Mouse (Mus musculus) embryonic facial prominence, embryonic 12.5 days (tissue): ENCODE measurements at regions not wholly inside any gene's neighbourhood (a gene's known extent, or its start where the extent isn't known, plus 50 kb on each side); places are given as distances from the start of the nearest gene placed in this dataset.

ENCODE experiments used
- ATAC-seq: fragments of 200-750 bp; cut with Nextera tagmentation; 2 replicates; pipeline ENCODE4 v1.8.0; 2017; ENCODE audit not compliant: insufficient number of reproducible peaks, insufficient read depth, low FRiP score, low TSS enrichment
- H3K27ac ChIP-seq: fragments of 300-500 bp; sonication (generic); 2 replicates; pipeline ENCODE4 v1.5.1; 2016; ENCODE audit warnings: mild to moderate bottlenecking
- H3K27me3 ChIP-seq: fragments of 300-500 bp; sonication (generic); 2 replicates; pipeline ENCODE4 v1.6.1; 2016; ENCODE audit warnings: mild to moderate bottlenecking, moderate library complexity
- H3K36me3 ChIP-seq: fragments of 300-500 bp; sonication (generic); 2 replicates; pipeline ENCODE4 v1.6.1; 2016; ENCODE audit warnings: mild to moderate bottlenecking
- H3K4me1 ChIP-seq: fragments of 300-500 bp; sonication (generic); 2 replicates; pipeline ENCODE4 v1.6.1; 2016
- H3K4me2 ChIP-seq: fragments of 300-500 bp; sonication (generic); replicated peaks from 2 replicates; pipeline ENCODE4 v1.6.1; 2016; ENCODE audit warnings: mild to moderate bottlenecking, moderate library complexity
- H3K4me3 ChIP-seq: fragments of 300-500 bp; sonication (generic); 2 replicates; pipeline ENCODE4 v1.5.1; 2016; ENCODE audit warnings: mild to moderate bottlenecking
- H3K9ac ChIP-seq: fragments of 300-500 bp; sonication (generic); 2 replicates; pipeline ENCODE4 v1.6.1; 2016; ENCODE audit warnings: mild to moderate bottlenecking, moderate library complexity
- H3K9me3 ChIP-seq: fragments of 300-500 bp; sonication (generic); 2 replicates; pipeline ENCODE4 v1.6.1; 2016; ENCODE audit warnings: mild to moderate bottlenecking, moderate library complexity
- WGBS: fragments of 180-500 bp; shearing (Covaris S2); methylation state at CpG from one replicate; pipeline ENCODE4 v1.1.7; 2016; 5-methylcytosine and 5-hydroxymethylcytosine counted together

- 39% methylated on average over 3 of the region's 3 CpGs for WGBS
- Histone ChIP-seq H3K27me3 (no peaks in the 10 kb centered on the region), H3K4me3 (no peak overlapping the region), H3K36me3 (no peaks in the 10 kb centered on the region), H3K4me1 (peaks cover 2% of the 10 kb centered on the region), H3K9me3 (no peaks in the 10 kb centered on the region), H3K4me2 (no peak overlapping the region), H3K27ac (no peak overlapping the region), H3K9ac (no peak overlapping the region)
- 0 out of 2 replicates have a peak, but pooled peaks have one; percentile 35 for ATAC-seq
These were observed 92.0 kb upstream of the Zfp644 start for GRCm38 (mm10) chr5:106789136-106789535.

- H3K27me3 ChIP-seq, result no peaks in the 10 kb centered on the region
- H3K4me2 ChIP-seq, result 0 out of 2 replicates have a peak overlapping the region, but pooled peaks have one; percentile 15
- H3K4me1 ChIP-seq, result peaks cover 9% of the 10 kb centered on the region
- H3K9me3 ChIP-seq, result no peaks in the 10 kb centered on the region
- no peaks in the 10 kb centered on the region for H3K36me3 ChIP-seq
- no peak for ATAC-seq
- H3K27ac ChIP-seq, result no peak overlapping the region
- WGBS, result 74% methylated on average over 2 of the region's 2 CpGs
- no peak overlapping the region for H3K4me3 ChIP-seq
- H3K9ac ChIP-seq, result no peak overlapping the region
These were observed 88.0 kb upstream of the Zfp644 start for GRCm38 (mm10) chr5:106785065-106785464.

GRCm38 (mm10) chr5:106783864-106784609, 87.0 kb upstream of the Zfp644 start:
- ATAC-seq, result peak; percentile 67; the same call in 1 of the 2 replicates

GRCm38 (mm10) chr5:106780749-106781148, 83.7 kb upstream of the Zfp644 start:
- Histone ChIP-seq H3K9ac (no peak overlapping the region), H3K4me1 (peaks cover 13% of the 10 kb centered on the region), H3K36me3 (no peaks in the 10 kb centered on the region), H3K9me3 (no peaks in the 10 kb centered on the region), H3K27ac (no peak overlapping the region), H3K27me3 (no peaks in the 10 kb centered on the region), H3K4me3 (no peak overlapping the region), H3K4me2 (no peak overlapping the region)
- 92% methylated on average over 10 of the region's 10 CpGs for WGBS
- ATAC-seq, result no peak

More at GRCm38 (mm10) chr5:106783864-106784609, 87.0 kb upstream of the Zfp644 start:
- 11% methylated on average over 11 of the region's 11 CpGs for WGBS
- peak overlapping the region; percentile 55 for H3K4me2 ChIP-seq
- no peaks in the 10 kb centered on the region for H3K36me3 ChIP-seq
- H3K27ac ChIP-seq, result peak overlapping the region; percentile 61
- H3K4me3 ChIP-seq, result peak overlapping the region; percentile 22
- H3K4me1 ChIP-seq, result peaks cover 9% of the 10 kb centered on the region
- H3K9me3 ChIP-seq, result no peaks in the 10 kb centered on the region
- H3K27me3 ChIP-seq, result no peaks in the 10 kb centered on the region
- H3K9ac ChIP-seq, result peak overlapping the region; percentile 30; the same call in 1 of the 2 replicates

GRCm38 (mm10) chr5:106778176-106778781, 81.2 kb upstream of the Zfp644 start:
- Histone ChIP-seq H3K27ac (no peak overlapping the region), H3K4me3 (no peak overlapping the region), H3K4me1 (peaks cover 13% of the 10 kb centered on the region), H3K27me3 (no peaks in the 10 kb centered on the region), H3K4me2 (no peak overlapping the region), H3K9me3 (no peaks in the 10 kb centered on the region), H3K36me3 (no peaks in the 10 kb centered on the region), H3K9ac (no peak overlapping the region)
- 22% methylated on average over 8 of the region's 8 CpGs for WGBS
- peak; percentile 64; the same call in 1 of the 2 replicates for ATAC-seq

GRCm38 (mm10) chr5:106775010-106775693, 78.1 kb upstream of the Zfp644 start:
- H3K9me3 ChIP-seq, result no peaks in the 10 kb centered on the region
- peaks cover 19% of the 10 kb centered on the region for H3K4me1 ChIP-seq
- no peak overlapping the region for H3K27ac ChIP-seq
- ATAC-seq, result no peak; the same call in 1 of the 2 replicates
- no peak overlapping the region for H3K4me3 ChIP-seq
- H3K36me3 ChIP-seq, result no peaks in the 10 kb centered on the region
- no peak overlapping the region for H3K4me2 ChIP-seq
- 28% methylated on average over 5 of the region's 5 CpGs for WGBS
- H3K27me3 ChIP-seq, result no peaks in the 10 kb centered on the region
- no peak overlapping the region for H3K9ac ChIP-seq

- 29% methylated on average over 3 of the region's 3 CpGs for WGBS
- H3K4me1 ChIP-seq, result peaks cover 19% of the 10 kb centered on the region
- no peaks in the 10 kb centered on the region for H3K27me3 ChIP-seq
- no peaks in the 10 kb centered on the region for H3K9me3 ChIP-seq
- no peak overlapping the region for H3K9ac ChIP-seq
- no peaks in the 10 kb centered on the region for H3K36me3 ChIP-seq
- H3K4me2 ChIP-seq, result no peak overlapping the region
- ATAC-seq, result no peak
- H3K27ac ChIP-seq, result peak overlapping the region; percentile 83
- no peak overlapping the region for H3K4me3 ChIP-seq
These were observed 76.3 kb upstream of the Zfp644 start for GRCm38 (mm10) chr5:106773201-106773934.

- Histone ChIP-seq H3K9ac (no peak overlapping the region), H3K36me3 (no peaks in the 10 kb centered on the region), H3K27ac (no peak overlapping the region), H3K27me3 (no peaks in the 10 kb centered on the region), H3K4me2 (no peak overlapping the region), H3K4me3 (no peak overlapping the region), H3K4me1 (peaks cover 17% of the 10 kb centered on the region), H3K9me3 (no peaks in the 10 kb centered on the region)
- 97% methylated on average over 1 of the region's 1 CpGs for WGBS
- no peak for ATAC-seq
These were observed 73.9 kb upstream of the Zfp644 start for GRCm38 (mm10) chr5:106771029-106771428.

- ATAC-seq, result no peak
- no peaks in the 10 kb centered on the region for H3K9me3 ChIP-seq
- 80% methylated on average over 3 of the region's 3 CpGs for WGBS
- no peaks in the 10 kb centered on the region for H3K27me3 ChIP-seq
- no peak overlapping the region for H3K4me3 ChIP-seq
- H3K9ac ChIP-seq, result no peak overlapping the region
- no peak overlapping the region for H3K4me2 ChIP-seq
- H3K36me3 ChIP-seq, result no peaks in the 10 kb centered on the region
- no peak overlapping the region for H3K27ac ChIP-seq
- H3K4me1 ChIP-seq, result no peaks in the 10 kb centered on the region
These were observed 68.2 kb upstream of the Zfp644 start for GRCm38 (mm10) chr5:106765335-106765734.

GRCm38 (mm10) chr5:106763283-106763682, 66.2 kb upstream of the Zfp644 start:
- Histone ChIP-seq H3K36me3 (no peaks in the 10 kb centered on the region), H3K4me2 (no peak overlapping the region), H3K27ac (no peak overlapping the region), H3K9me3 (no peaks in the 10 kb centered on the region), H3K27me3 (peaks cover 8% of the 10 kb centered on the region), H3K9ac (no peak overlapping the region), H3K4me3 (no peak overlapping the region), H3K4me1 (no peaks in the 10 kb centered on the region)
- no peak for ATAC-seq
- WGBS, result 45% methylated on average over 3 of the region's 3 CpGs

GRCm38 (mm10) chr5:106758036-106758435, 60.9 kb upstream of the Zfp644 start:
- no peak overlapping the region for H3K9ac ChIP-seq
- ATAC-seq, result no peak
- H3K36me3 ChIP-seq, result no peaks in the 10 kb centered on the region
- H3K4me3 ChIP-seq, result 0 out of 2 replicates have a peak overlapping the region, but pooled peaks have one; percentile 24
- peaks cover 12% of the 10 kb centered on the region; the same call in 1 of the 2 replicates for H3K4me1 ChIP-seq
- no peaks in the 10 kb centered on the region for H3K9me3 ChIP-seq
- peak overlapping the region; percentile 50; the same call in 1 of the 2 replicates for H3K4me2 ChIP-seq
- 8% methylated on average over 16 of the region's 16 CpGs for WGBS
- H3K27me3 ChIP-seq, result peaks cover 23% of the 10 kb centered on the region
- no peak overlapping the region for H3K27ac ChIP-seq
